Mouse (Mus musculus): Measurements from ENCODE around the gene Psmb7.

Gene Psmb7

DNA sequence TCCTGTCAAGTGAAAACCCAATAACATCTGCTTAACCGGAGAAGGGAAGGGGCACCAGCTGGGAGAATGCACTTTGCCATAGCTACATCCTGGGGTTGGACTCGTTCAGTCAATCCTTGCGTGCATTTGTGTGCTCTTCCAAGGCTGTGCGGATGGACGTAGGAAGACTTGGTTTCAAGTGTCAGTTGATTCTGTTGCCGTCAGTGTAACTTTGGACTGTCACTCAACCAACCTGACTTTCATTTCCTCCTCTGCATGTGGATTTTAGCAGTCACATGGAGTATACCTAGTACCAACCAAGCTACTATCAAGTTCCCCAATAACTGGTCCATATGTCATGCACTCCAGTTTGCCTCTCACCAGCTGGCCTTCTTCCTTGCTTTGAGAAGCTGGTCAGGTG, 98.9 kb downstream of the Psmb7 start:
- DNase-seq (ENCODE audit: low spot score in 2 of 2) = no peak

DNA sequence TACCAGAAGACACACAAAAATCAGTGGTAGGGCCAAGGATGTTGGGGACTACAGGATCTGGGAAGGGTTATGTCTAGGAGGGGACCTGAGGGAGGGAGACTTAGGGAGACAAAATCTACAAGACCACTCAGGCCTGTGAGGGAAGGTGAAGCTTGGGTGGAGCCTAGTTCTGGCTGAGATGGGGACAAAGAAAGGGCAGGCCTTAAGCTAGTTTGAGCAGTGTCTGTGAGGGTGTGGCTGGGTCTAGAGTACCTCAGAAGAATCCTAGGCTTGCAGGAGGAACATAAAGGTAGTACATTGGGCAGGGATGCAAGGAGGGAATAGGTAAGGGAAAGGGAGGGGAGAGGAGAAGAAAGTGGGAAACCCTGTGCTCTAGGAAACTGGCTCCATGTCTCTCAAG, 99.5 kb downstream of the Psmb7 start:
- no peak for DNase-seq (ENCODE audit: low spot score in 2 of 2)

GRCm38 (mm10) chr2:38543158-38543557, 100.7 kb downstream of the Psmb7 start:
- DNase-seq (ENCODE audit: low spot score in 2 of 2) = no peak

DNA sequence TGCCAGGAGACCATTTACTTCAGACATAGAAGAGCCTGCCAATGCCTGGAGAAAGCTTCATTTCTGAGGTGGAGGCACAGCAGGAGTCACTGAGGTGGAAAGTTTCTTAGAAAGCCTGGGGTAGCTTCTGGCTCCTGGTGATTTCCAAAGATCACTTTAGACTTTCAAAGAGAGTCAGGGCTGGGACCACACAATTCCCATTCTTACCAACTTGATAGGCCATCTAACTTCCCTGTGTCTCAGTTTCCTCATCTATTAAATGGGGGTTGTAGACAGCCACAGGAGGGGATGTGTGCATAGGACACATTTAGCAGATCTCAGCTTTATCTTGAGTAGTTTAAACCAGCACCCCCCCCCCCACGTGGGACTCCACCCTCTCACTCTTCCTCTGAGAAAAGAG, 101.5 kb downstream of the Psmb7 start:
- DNase-seq (ENCODE audit: low spot score in 2 of 2) = no peak

DNA sequence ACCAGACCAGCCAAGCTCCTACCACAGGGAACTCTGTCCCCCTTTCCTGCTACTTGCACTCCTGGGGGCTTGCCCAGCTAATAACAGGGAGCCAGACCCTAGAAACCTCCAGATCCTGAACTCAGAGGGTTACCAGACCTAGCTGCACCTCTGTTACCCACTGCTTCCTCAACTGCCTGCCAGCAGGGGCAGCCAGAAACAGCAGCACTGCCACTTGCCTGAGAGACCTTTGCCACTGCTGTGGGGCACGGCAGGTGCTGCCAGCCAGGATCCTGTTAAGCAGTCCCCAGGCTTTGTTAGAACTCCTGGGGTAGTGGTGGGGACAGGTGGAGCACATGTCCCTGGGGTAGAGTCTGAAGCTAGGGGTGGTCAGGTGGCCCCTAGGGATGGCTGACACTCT, 102.3 kb downstream of the Psmb7 start:
- no peak for DNase-seq (ENCODE audit: low spot score in 2 of 2)

DNA sequence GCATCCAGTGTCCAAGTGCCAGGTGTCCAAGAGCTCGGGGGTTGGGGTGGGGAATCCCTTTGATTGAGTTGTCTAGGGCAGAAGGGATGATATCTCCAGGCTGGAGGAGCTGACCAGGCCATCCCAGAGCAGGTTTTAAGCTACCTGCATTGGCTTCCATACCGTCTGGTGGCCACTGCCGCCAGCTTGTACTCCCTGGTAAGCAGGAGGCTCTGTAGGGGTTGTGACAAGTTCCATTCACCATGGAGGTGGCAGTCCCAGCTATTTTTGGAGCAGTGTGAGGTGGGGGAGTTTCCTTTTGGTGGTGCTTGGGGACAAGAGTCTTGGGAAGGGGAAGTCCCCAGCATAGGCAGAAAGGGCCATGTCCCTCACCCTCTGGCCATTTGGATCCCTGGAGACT, 102.8 kb downstream of the Psmb7 start:
- DNase-seq (ENCODE audit: low spot score in 2 of 2) = no peak

DNA sequence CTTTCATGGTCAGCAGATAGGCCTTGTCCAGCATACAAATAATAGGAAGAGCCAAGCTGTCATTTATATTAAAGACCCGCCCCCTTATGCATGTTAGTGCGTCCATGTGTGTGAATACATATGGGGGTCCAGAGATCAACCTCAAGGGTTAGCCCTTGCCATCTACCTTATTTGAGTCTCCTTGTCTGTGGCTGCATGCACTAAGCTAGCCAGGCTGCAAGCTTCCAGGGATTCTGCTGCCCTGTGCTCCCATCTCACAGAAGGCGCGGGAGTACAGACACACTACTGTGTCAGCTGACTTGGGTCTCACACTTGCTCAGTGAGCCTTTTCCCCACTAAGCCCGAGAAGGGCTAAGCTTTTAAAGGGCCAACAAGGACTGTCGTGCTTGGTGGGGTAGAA, 103.2 kb downstream of the Psmb7 start:
- no peak for DNase-seq (ENCODE audit: low spot score in 2 of 2)

GRCm38 (mm10) chr2:38539677-38540076, 104.2 kb downstream of the Psmb7 start:
- DNase-seq (ENCODE audit: low spot score in 2 of 2) = no peak

Data from spleen, postnatal 4 days (tissue).